Mouse (Mus musculus): ENCODE data around the gene Slc25a10.

DNA sequence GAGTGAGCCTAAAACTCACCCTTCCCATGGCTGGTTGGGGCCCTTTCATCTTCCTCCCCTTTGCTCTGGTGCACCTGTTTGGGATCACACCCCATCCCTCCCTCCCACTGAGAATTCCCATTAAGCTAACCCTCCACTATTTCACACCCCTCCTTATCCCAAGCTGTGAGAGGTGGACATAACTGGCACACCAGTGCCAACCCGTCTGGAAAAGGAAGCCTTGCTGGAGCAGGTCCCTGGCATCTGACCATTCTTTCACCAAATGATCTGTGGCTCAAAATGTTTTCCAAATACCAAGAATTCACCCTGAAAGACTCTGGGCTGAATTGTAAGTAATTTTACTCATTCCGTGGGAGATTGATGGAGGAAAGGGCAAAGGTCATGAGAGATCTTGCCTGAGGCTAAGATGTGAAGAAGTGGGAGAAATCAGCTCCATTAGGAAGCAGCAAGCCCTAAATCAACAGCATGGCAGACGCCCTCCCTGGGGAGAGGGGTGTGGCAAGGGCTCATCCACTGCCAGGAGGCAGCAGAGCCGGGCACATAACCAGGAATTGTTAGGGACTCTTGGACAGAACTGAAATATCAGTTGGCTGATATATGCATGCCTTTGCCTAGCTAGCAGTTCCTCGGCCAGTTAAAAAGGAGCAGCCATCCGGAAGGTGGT, 21.3 kb downstream of the Slc25a10 start:
- TF ChIP-seq CTCF (conservative IDR thresholded peaks at IDR 0.05; ENCODE audit: insufficient read depth, insufficient read length, low read depth, low read length) (no peak), POLR2A (IDR thresholded peaks at IDR 0.05; ENCODE audit: low read depth, low read length) (no peak)
